Mouse (Mus musculus) embryonic facial prominence, embryonic 12.5 days (tissue): ENCODE data around the gene Rtn4rl1. TPM values are rescaled to one million over a fixed set of nuclear protein-coding genes. Genes with fewer than 3 reads are reported as not detected.

Experiments used
- ATAC-seq: fragments of 200-750 bp; cut with Nextera tagmentation; 2 replicates; pipeline ENCODE4 v1.8.0; 2017; ENCODE audit not compliant: insufficient number of reproducible peaks, insufficient read depth, low FRiP score, low TSS enrichment
- H3K27ac ChIP-seq: fragments of 300-500 bp; sonication (generic); 2 replicates; pipeline ENCODE4 v1.5.1; 2016; ENCODE audit warnings: mild to moderate bottlenecking
- H3K27me3 ChIP-seq: fragments of 300-500 bp; sonication (generic); 2 replicates; pipeline ENCODE4 v1.6.1; 2016; ENCODE audit warnings: mild to moderate bottlenecking, moderate library complexity
- H3K36me3 ChIP-seq: fragments of 300-500 bp; sonication (generic); 2 replicates; pipeline ENCODE4 v1.6.1; 2016; ENCODE audit warnings: mild to moderate bottlenecking
- H3K4me1 ChIP-seq: fragments of 300-500 bp; sonication (generic); 2 replicates; pipeline ENCODE4 v1.6.1; 2016
- H3K4me2 ChIP-seq: fragments of 300-500 bp; sonication (generic); replicated peaks from 2 replicates; pipeline ENCODE4 v1.6.1; 2016; ENCODE audit warnings: mild to moderate bottlenecking, moderate library complexity
- H3K4me3 ChIP-seq: fragments of 300-500 bp; sonication (generic); 2 replicates; pipeline ENCODE4 v1.5.1; 2016; ENCODE audit warnings: mild to moderate bottlenecking
- H3K9ac ChIP-seq: fragments of 300-500 bp; sonication (generic); 2 replicates; pipeline ENCODE4 v1.6.1; 2016; ENCODE audit warnings: mild to moderate bottlenecking, moderate library complexity
- H3K9me3 ChIP-seq: fragments of 300-500 bp; sonication (generic); 2 replicates; pipeline ENCODE4 v1.6.1; 2016; ENCODE audit warnings: mild to moderate bottlenecking, moderate library complexity
- WGBS: fragments of 180-500 bp; shearing (Covaris S2); methylation state at CpG from one replicate; pipeline ENCODE4 v1.1.7; 2016; 5-methylcytosine and 5-hydroxymethylcytosine counted together
- polyA plus RNA-seq: library from polyadenylated mRNA; unstranded; fragments of >200 nt; fragmentation: Nextera tagmentation; extraction: Ambion mirVana; gene quantifications from 2 replicates; pipeline ENCODE4 v1.2.1, GENCODE M21; 2016

Gene Rtn4rl1
- polyA plus RNA-seq, 1 experiment from 2014 or later: 5.1 TPM

- H3K27ac ChIP-seq: no peak overlapping the region
- no peaks in the 10 kb centered on the region for H3K27me3 ChIP-seq
- WGBS: 53% methylated on average over 16 of the region's 16 CpGs
- H3K4me3 ChIP-seq: no peak overlapping the region
- H3K9ac ChIP-seq: no peak overlapping the region
- H3K36me3 ChIP-seq: no peaks in the 10 kb centered on the region
- H3K4me2 ChIP-seq: no peak overlapping the region
- peaks cover 22% of the 10 kb centered on the region for H3K4me1 ChIP-seq
- H3K9me3 ChIP-seq: no peaks in the 10 kb centered on the region
- ATAC-seq: no peak
Measured at GRCm38 (mm10) chr11:75245372-75246330, 52.1 kb downstream of the Rtn4rl1 start.

- Histone ChIP-seq H3K4me2 (no peak overlapping the region), H3K27ac (no peak overlapping the region), H3K36me3 (no peaks in the 10 kb centered on the region), H3K9ac (no peak overlapping the region), H3K4me1 (peaks cover 22% of the 10 kb centered on the region), H3K4me3 (no peak overlapping the region), H3K27me3 (no peaks in the 10 kb centered on the region), H3K9me3 (no peaks in the 10 kb centered on the region)
- whole genome bisulfite sequencing: 87% methylated on average over 8 of the region's 8 CpGs
- ATAC-seq: no peak
Measured at GRCm38 (mm10) chr11:75246589-75246988, 53.0 kb downstream of the Rtn4rl1 start.

GRCm38 (mm10) chr11:75247137-75247730 lies 53.7 kb downstream of the Rtn4rl1 start:
- WGBS: 94% methylated on average over 10 of the region's 10 CpGs
- Histone ChIP-seq H3K9me3 (no peaks in the 10 kb centered on the region), H3K4me2 (no peak overlapping the region), H3K27ac (no peak overlapping the region), H3K4me3 (no peak overlapping the region), H3K9ac (no peak overlapping the region), H3K27me3 (no peaks in the 10 kb centered on the region), H3K4me1 (peaks cover 22% of the 10 kb centered on the region), H3K36me3 (no peaks in the 10 kb centered on the region)
- ATAC-seq: no peak

- no peak overlapping the region for H3K4me3 ChIP-seq
- no peaks in the 10 kb centered on the region for H3K36me3 ChIP-seq
- H3K9ac ChIP-seq: no peak overlapping the region
- H3K4me2 ChIP-seq: no peak overlapping the region
- WGBS: 81% methylated on average over 9 of the region's 9 CpGs
- no peaks in the 10 kb centered on the region for H3K27me3 ChIP-seq
- H3K27ac ChIP-seq: no peak overlapping the region
- H3K9me3 ChIP-seq: no peaks in the 10 kb centered on the region
- no peak for ATAC-seq
- peaks cover 26% of the 10 kb centered on the region for H3K4me1 ChIP-seq
Measured at GRCm38 (mm10) chr11:75249588-75249987, 56.0 kb downstream of the Rtn4rl1 start.

GRCm38 (mm10) chr11:75251006-75251512 lies 57.5 kb downstream of the Rtn4rl1 start:
- Histone ChIP-seq H3K4me1 (peaks cover 17% of the 10 kb centered on the region), H3K4me3 (no peak overlapping the region), H3K36me3 (no peaks in the 10 kb centered on the region), H3K27ac (no peak overlapping the region), H3K9me3 (no peaks in the 10 kb centered on the region), H3K27me3 (no peaks in the 10 kb centered on the region), H3K9ac (no peak overlapping the region), H3K4me2 (no peak overlapping the region)
- 63% methylated on average over 4 of the region's 4 CpGs for WGBS
- no peak for ATAC-seq

- no peaks in the 10 kb centered on the region for H3K27me3 ChIP-seq
- H3K4me1 ChIP-seq: peaks cover 17% of the 10 kb centered on the region
- no peak overlapping the region for H3K27ac ChIP-seq
- no peaks in the 10 kb centered on the region for H3K9me3 ChIP-seq
- no peak overlapping the region for H3K9ac ChIP-seq
- no peak for ATAC-seq
- H3K4me3 ChIP-seq: no peak overlapping the region
- WGBS: 32% methylated on average over 7 of the region's 7 CpGs
- no peak overlapping the region for H3K4me2 ChIP-seq
- no peaks in the 10 kb centered on the region for H3K36me3 ChIP-seq
Measured at GRCm38 (mm10) chr11:75251557-75252070, 58.0 kb downstream of the Rtn4rl1 start.

- Histone ChIP-seq H3K27me3 (no peaks in the 10 kb centered on the region), H3K9me3 (no peaks in the 10 kb centered on the region), H3K4me1 (0 out of 2 replicates have a peak, but pooled peaks cover 11% of the 10 kb centered on the region), H3K4me3 (no peak overlapping the region), H3K4me2 (no peak overlapping the region), H3K36me3 (no peaks in the 10 kb centered on the region), H3K9ac (0 out of 2 replicates have a peak overlapping the region, but pooled peaks have one; percentile 29), H3K27ac (no peak overlapping the region)
- 58% methylated on average over 13 of the region's 13 CpGs for WGBS
- ATAC-seq: no peak
Measured at GRCm38 (mm10) chr11:75254252-75254912, 60.8 kb downstream of the Rtn4rl1 start.

GRCm38 (mm10) chr11:75255330-75255729 lies 61.7 kb downstream of the Rtn4rl1 start:
- ATAC-seq: no peak
- H3K4me1 ChIP-seq: 0 out of 2 replicates have a peak, but pooled peaks cover 4% of the 10 kb centered on the region

GRCm38 (mm10) chr11:75257056-75257648 lies 63.6 kb downstream of the Rtn4rl1 start:
- Histone ChIP-seq H3K27ac (no peak overlapping the region), H3K36me3 (no peaks in the 10 kb centered on the region), H3K4me1 (peaks cover 4% of the 10 kb centered on the region; the same call in 1 of the 2 replicates), H3K9me3 (no peaks in the 10 kb centered on the region), H3K4me3 (no peak overlapping the region), H3K9ac (no peak overlapping the region), H3K4me2 (no peak overlapping the region), H3K27me3 (no peaks in the 10 kb centered on the region)
- ATAC-seq: no peak
- 83% methylated on average over 4 of the region's 4 CpGs for WGBS

More at GRCm38 (mm10) chr11:75255330-75255729, 61.7 kb downstream of the Rtn4rl1 start:
- Histone ChIP-seq H3K9ac (no peak overlapping the region), H3K27ac (no peak overlapping the region), H3K9me3 (no peaks in the 10 kb centered on the region), H3K4me3 (no peak overlapping the region), H3K4me2 (no peak overlapping the region), H3K27me3 (no peaks in the 10 kb centered on the region), H3K36me3 (no peaks in the 10 kb centered on the region)
- 66% methylated on average over 5 of the region's 5 CpGs for WGBS

- no peaks in the 10 kb centered on the region for H3K36me3 ChIP-seq
- H3K4me1 ChIP-seq: peaks cover 19% of the 10 kb centered on the region
- no peak overlapping the region for H3K4me2 ChIP-seq
- no peaks in the 10 kb centered on the region for H3K9me3 ChIP-seq
- no peak for ATAC-seq
- no peaks in the 10 kb centered on the region for H3K27me3 ChIP-seq
- H3K4me3 ChIP-seq: no peak overlapping the region
- 74% methylated on average over 6 of the region's 6 CpGs for WGBS
- no peak overlapping the region; the same call in 1 of the 2 replicates for H3K27ac ChIP-seq
- H3K9ac ChIP-seq: no peak overlapping the region
Measured at GRCm38 (mm10) chr11:75259416-75259815, 65.8 kb downstream of the Rtn4rl1 start.

GRCm38 (mm10) chr11:75259996-75260561 lies 66.5 kb downstream of the Rtn4rl1 start:
- Histone ChIP-seq H3K27me3 (no peaks in the 10 kb centered on the region), H3K9ac (no peak overlapping the region), H3K27ac (no peak overlapping the region), H3K4me3 (no peak overlapping the region), H3K4me1 (peaks cover 19% of the 10 kb centered on the region), H3K36me3 (no peaks in the 10 kb centered on the region), H3K4me2 (no peak overlapping the region), H3K9me3 (no peaks in the 10 kb centered on the region)
- no peak for ATAC-seq
- WGBS: 63% methylated on average over 10 of the region's 10 CpGs
